Mouse (Mus musculus) forebrain, embryonic 13.5 days (tissue): ENCODE results near the gene Kcnf1. TPM values are rescaled to one million over a fixed set of nuclear protein-coding genes. Genes with fewer than 3 reads are reported as not detected.
"Not testable (repeated sequence)": the region's sequence is repeated elsewhere in the genome, so short reads cannot be mapped to it uniquely, and the experiment has no call there.

Source experiments
- ATAC-seq: fragments of 200-750 bp; cut with Nextera tagmentation; 2 replicates; pipeline ENCODE4 v1.8.0; 2017
- H3K27ac ChIP-seq: fragments of 300-500 bp; sonication (generic); 2 replicates; pipeline ENCODE4 v1.5.1; 2015; ENCODE audit warnings: inconsistent platforms, mild to moderate bottlenecking, moderate library complexity
- H3K27me3 ChIP-seq: fragments of 300-500 bp; sonication (generic); 2 replicates; pipeline ENCODE4 v1.6.1; 2015; ENCODE audit warnings: mild to moderate bottlenecking, inconsistent platforms
- H3K36me3 ChIP-seq: fragments of 300-500 bp; sonication (generic); 2 replicates; pipeline ENCODE4 v1.6.1; 2015; ENCODE audit warnings: mild to moderate bottlenecking, inconsistent platforms; ENCODE audit not compliant: poor library complexity, severe bottlenecking
- H3K4me1 ChIP-seq: fragments of 300-500 bp; sonication (generic); 2 replicates; pipeline ENCODE4 v1.6.1; 2015; ENCODE audit warnings: inconsistent platforms
- H3K4me2 ChIP-seq: fragments of 300-500 bp; sonication (generic); 2 replicates; pipeline ENCODE4 v1.6.1; 2015; ENCODE audit warnings: inconsistent platforms, mild to moderate bottlenecking, moderate library complexity
- H3K4me3 ChIP-seq: fragments of 300-500 bp; sonication (generic); 2 replicates; pipeline ENCODE4 v1.5.1; 2015; ENCODE audit warnings: mild to moderate bottlenecking, inconsistent platforms
- H3K9ac ChIP-seq: fragments of 300-500 bp; sonication (generic); 2 replicates; pipeline ENCODE4 v1.6.1; 2015; ENCODE audit warnings: mild to moderate bottlenecking, inconsistent platforms
- H3K9me3 ChIP-seq: fragments of 300-500 bp; sonication (generic); replicated peaks from 2 replicates; pipeline ENCODE4 v1.6.1; 2016; ENCODE audit warnings: inconsistent platforms
- WGBS: fragments of 180-500 bp; shearing (Covaris S2); methylation state at CpG from one replicate; pipeline ENCODE4 v1.1.7; 2015; 5-methylcytosine and 5-hydroxymethylcytosine counted together
- polyA plus RNA-seq: library from polyadenylated mRNA; unstranded; fragments of >200 nt; fragmentation: Nextera tagmentation; extraction: Ambion mirVana; gene quantifications from 2 replicates; pipeline ENCODE4 v1.2.1, GENCODE M21; 2015

Kcnf1 gene
- polyA plus RNA-seq, 1 experiment from 2014 or later, result 2.6 TPM

DNA sequence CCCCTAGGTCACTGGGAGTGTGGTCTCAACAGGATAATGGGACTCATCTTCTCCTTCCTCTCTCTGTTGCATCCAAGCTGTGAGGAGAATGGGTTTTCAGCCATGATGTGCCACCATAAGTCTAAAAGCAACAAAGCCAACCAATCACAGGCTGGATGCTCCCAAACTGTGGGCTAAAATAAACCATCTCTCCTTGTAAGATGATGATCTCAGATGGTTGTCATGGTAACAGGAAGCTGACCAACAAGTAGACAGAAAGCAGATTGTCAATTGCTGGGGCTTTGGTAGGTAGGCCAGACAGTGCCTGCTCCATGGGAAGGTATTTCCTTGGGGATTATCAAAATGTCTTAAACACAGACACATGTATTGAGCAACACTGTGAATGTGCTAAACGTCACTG, 20.9 kb downstream of the Kcnf1 start:
- Histone ChIP-seq H3K27me3 (no peaks in the 10 kb centered on the region), H3K27ac (no peak overlapping the region), H3K9ac (no peak overlapping the region), H3K9me3 (no peaks in the 10 kb centered on the region), H3K4me2 (no peak overlapping the region), H3K4me3 (no peak overlapping the region), H3K4me1 (no peaks in the 10 kb centered on the region), H3K36me3 (no peaks in the 10 kb centered on the region)
- ATAC-seq, result no peak
- WGBS, result 82% methylated on average over 1 of the region's 1 CpGs

DNA sequence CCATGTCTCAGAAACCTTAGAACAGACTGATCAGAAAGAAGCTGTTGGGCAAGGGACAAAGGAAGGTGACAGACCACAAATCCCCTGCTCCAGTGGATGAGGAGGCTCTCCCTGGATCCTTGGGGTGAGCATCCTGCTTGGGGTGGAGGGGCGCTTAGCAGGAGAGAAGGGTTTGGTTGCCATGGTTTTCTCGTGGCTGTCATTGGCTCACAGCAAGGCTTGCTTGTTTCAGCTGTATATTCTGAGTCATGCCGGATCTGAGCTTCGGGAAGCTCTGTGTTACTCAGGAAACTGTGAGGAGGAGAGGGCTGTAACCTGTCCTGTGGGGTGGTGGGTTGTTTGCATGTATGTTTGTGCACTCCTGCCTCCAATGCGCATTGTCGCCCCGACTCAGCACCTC, 23.8 kb downstream of the Kcnf1 start:
- no peak for ATAC-seq
- H3K4me3 ChIP-seq, result no peak overlapping the region
- no peaks in the 10 kb centered on the region for H3K9me3 ChIP-seq
- H3K27me3 ChIP-seq, result no peaks in the 10 kb centered on the region
- peaks cover 4% of the 10 kb centered on the region; the same call in 1 of the 2 replicates for H3K4me1 ChIP-seq
- H3K9ac ChIP-seq, result no peak overlapping the region
- H3K36me3 ChIP-seq, result no peaks in the 10 kb centered on the region
- WGBS, result 85% methylated on average over 7 of the region's 7 CpGs
- no peak overlapping the region for H3K4me2 ChIP-seq
- H3K27ac ChIP-seq, result no peak overlapping the region

DNA sequence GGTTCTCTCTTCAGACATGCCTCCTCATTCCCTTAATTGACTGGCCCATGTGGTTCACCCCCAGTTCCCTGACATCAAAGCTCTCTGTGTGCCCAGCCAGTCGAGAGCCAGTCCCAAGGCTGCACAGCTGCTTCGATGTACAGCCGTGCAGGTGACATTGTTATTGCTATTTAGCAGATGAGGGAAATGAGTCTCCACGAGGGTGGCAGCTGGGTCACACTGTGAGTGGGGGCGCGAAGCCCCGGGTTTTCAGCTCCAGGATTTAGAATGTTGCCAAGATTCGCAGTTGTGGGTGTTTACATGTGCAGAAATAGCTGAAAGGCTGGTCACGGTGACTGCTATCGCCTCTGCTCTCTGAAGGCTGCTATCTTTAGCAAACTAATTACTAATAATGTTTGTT, 27.8 kb downstream of the Kcnf1 start:
- WGBS, result 63% methylated on average over 10 of the region's 10 CpGs
- Histone ChIP-seq H3K4me1 (peaks cover 4% of the 10 kb centered on the region; the same call in 1 of the 2 replicates), H3K9ac (no peak overlapping the region), H3K9me3 (no peaks in the 10 kb centered on the region), H3K36me3 (no peaks in the 10 kb centered on the region), H3K4me2 (no peak overlapping the region), H3K27me3 (no peaks in the 10 kb centered on the region), H3K27ac (no peak overlapping the region), H3K4me3 (no peak overlapping the region)
- ATAC-seq, result no peak

DNA sequence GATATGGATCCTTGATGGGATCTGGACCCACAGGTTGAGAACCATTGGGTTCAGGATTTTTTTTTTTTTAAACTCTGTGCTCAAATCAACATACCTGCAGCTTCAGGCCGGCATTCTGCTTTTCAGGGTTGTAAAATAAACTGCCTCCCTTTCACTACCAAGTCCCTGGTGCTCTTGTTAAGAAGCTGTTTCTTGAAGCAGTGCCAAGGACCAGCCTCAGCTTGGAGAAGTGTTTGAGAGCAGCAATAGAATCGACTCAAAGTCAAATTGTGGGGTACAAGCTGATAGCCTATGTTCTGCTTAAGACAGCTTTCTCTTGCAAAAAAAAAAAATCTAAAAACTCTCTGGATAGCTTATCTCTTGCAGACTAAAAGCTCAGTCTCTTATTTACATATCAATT, 34.9 kb downstream of the Kcnf1 start:
- ATAC-seq, result no peak
- 27% methylated on average over 2 of the region's 2 CpGs for WGBS
- Histone ChIP-seq H3K36me3 (no peaks in the 10 kb centered on the region), H3K27ac (no peak overlapping the region), H3K9me3 (no peaks in the 10 kb centered on the region), H3K27me3 (no peaks in the 10 kb centered on the region), H3K4me2 (no peak overlapping the region), H3K4me1 (no peaks in the 10 kb centered on the region), H3K4me3 (no peak overlapping the region), H3K9ac (no peak overlapping the region)

DNA sequence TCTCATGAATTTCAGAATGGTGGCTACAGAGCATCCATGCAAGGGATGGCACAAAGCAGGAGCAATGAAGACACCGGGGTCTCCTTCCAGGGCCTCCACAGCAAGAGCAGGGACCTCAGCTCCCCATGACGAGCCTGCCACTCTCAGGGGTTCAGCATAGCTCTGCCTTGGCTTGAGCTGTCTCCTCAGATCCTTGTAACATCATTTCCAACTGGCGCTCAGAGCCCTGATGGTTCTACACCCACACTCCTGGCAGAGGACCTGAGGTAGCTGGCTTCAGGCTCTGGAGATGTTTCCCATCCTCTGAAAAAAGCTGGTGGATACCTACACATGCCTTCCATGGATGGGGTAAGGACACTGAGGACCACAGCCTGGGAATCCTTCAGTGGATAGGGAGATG, 36.3 kb downstream of the Kcnf1 start:
- no peak overlapping the region for H3K27ac ChIP-seq
- H3K4me1 ChIP-seq, result no peaks in the 10 kb centered on the region
- WGBS, result 87% methylated on average over 3 of the region's 3 CpGs
- H3K4me3 ChIP-seq, result no peak overlapping the region
- ATAC-seq, result no peak
- H3K9ac ChIP-seq, result no peak overlapping the region
- H3K4me2 ChIP-seq, result no peak overlapping the region
- H3K27me3 ChIP-seq, result no peaks in the 10 kb centered on the region
- no peaks in the 10 kb centered on the region for H3K9me3 ChIP-seq
- no peaks in the 10 kb centered on the region for H3K36me3 ChIP-seq

DNA sequence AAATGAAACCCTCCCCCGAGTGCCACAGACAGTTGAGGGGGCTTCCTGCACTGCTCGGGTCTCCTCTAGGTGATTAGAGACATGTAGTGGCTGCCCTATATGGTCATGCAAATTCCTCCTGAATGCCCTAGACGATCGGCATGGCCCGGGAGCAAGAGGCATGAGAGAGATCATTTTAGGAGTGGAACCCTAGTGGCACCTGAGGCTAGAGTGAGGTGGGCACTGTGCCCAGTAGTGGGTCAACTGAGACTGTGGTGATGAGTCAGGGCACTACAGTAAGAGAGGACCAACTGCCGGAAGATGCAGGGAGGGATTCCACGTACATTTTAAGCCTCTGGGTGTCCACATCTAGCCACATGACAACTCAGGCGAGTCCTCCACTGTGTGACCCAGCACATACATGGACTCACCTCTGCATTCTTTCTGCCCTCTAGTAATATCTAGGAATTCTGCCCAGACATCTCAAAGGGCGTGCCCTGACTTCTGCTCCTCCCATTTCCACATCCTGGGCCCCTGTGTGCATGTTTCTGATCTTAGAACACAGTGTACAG, 42.1 kb downstream of the Kcnf1 start:
- Histone ChIP-seq H3K4me3 (no peak overlapping the region), H3K4me2 (no peak overlapping the region), H3K9me3 (no peaks in the 10 kb centered on the region), H3K36me3 (no peaks in the 10 kb centered on the region), H3K4me1 (no peaks in the 10 kb centered on the region), H3K27ac (no peak overlapping the region), H3K27me3 (no peaks in the 10 kb centered on the region), H3K9ac (no peak overlapping the region)
- 89% methylated on average over 9 of the region's 9 CpGs for WGBS
- ATAC-seq, result no peak

DNA sequence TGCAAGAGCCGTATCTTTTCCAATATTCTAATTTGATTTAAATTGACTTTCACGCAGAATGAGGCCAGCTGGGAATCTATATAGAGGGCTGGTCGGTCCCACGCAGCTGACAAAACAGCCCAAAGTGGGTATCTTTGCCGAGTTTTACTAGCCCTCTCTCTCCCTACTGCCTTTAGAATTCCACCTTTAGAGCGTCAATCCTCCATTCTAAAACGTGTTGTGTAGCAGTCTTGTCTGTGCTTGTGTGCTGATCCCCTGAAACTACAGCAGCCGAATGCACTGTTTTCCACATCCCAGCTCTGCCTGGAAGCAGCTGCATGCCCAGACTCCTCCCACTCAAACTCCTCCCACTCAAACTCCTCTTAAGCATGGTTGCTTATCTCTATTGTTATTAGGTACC, 44.4 kb downstream of the Kcnf1 start:
- no peak for ATAC-seq

DNA sequence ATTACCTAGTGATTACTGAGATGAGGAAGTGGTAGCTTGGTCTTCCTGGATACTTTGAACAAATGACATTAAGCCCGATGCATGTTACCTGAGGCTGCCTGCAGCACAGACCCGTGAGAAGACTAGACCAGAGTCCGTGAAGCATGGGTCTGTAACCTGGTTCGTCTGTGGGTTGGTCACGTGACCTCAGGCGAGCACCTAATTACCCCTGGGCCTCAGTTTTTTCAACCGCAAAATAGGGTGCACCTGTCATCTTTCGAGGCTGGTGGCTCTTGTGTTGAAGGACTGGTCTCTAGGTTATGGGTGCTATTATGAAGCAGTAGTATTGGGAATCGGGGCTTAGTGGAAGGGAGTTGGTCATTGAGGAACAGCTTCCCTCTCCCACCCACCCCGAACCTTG, 45.1 kb downstream of the Kcnf1 start:
- Histone ChIP-seq H3K4me1 (no peaks in the 10 kb centered on the region), H3K27ac (no peak overlapping the region), H3K4me2 (no peak overlapping the region), H3K9ac (no peak overlapping the region), H3K36me3 (no peaks in the 10 kb centered on the region), H3K4me3 (no peak overlapping the region), H3K27me3 (no peaks in the 10 kb centered on the region), H3K9me3 (no peaks in the 10 kb centered on the region)
- no peak for ATAC-seq
- WGBS, result 91% methylated on average over 10 of the region's 10 CpGs

More for the DNA sequence above, 44.4 kb downstream of the Kcnf1 start:
- Histone ChIP-seq H3K9me3 (no peaks in the 10 kb centered on the region), H3K9ac (no peak overlapping the region), H3K4me2 (no peak overlapping the region), H3K4me3 (no peak overlapping the region), H3K27me3 (no peaks in the 10 kb centered on the region), H3K36me3 (no peaks in the 10 kb centered on the region), H3K4me1 (no peaks in the 10 kb centered on the region), H3K27ac (no peak overlapping the region)
- WGBS, result 70% methylated on average over 8 of the region's 8 CpGs

DNA sequence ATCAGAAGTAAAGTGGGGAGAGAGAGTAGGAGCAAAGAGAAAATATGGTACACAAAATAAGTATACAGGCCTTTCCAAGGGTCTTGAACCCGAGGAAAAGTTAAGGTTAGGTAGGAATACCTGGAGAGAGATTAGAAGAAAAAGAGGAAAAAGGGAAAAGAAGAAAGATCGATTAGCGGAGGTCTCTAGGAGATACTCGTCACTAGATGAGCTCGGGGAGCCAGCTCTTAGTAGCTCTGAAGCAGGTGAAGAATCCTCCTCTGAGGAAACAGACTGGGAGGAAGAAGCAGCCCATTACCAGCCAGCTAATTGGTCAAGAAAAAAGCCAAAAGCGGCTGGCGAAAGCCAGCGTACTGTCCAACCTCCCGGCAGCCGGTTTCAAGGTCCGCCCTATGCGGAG, 53.8 kb downstream of the Kcnf1 start:
- not testable (repeated sequence) for H3K9me3 ChIP-seq, H3K27ac ChIP-seq, H3K36me3 ChIP-seq, H3K4me2 ChIP-seq, H3K4me3 ChIP-seq, H3K9ac ChIP-seq, ATAC-seq, H3K27me3 ChIP-seq, H3K4me1 ChIP-seq
- WGBS, result 94% methylated on average over 8 of the region's 12 CpGs

Other genes starting within 250 kb of the Kcnf1 start
- 1.9 TPM in 2 replicates for gene Pqlc3, start 176.5 kb downstream of the Kcnf1 start, polyA plus RNA-seq
- gene 2410004P03Rik, start 165.2 kb downstream of the Kcnf1 start, polyA plus RNA-seq, result 1.3 and 2.9 TPM in 2 replicates
- 374 and 387 TPM in 2 replicates for gene Pdia6, start 89.7 kb upstream of the Kcnf1 start, polyA plus RNA-seq
- gene Atp6v1c2, start 152.5 kb upstream of the Kcnf1 start, polyA plus RNA-seq, result 0.82 and 0.96 TPM in 2 replicates
- 26.4 and 28.0 TPM in 2 replicates for gene Nol10, start 171.6 kb upstream of the Kcnf1 start, polyA plus RNA-seq